Mouse (Mus musculus) embryonic facial prominence, embryonic 15.5 days (tissue): ENCODE measurements around the gene Pold1. TPM values are rescaled to one million over a fixed set of nuclear protein-coding genes. Genes with fewer than 3 reads are reported as not detected.

ENCODE experiments used
- ATAC-seq: fragments of 200-750 bp; cut with Nextera tagmentation; 2 replicates; pipeline ENCODE4 v1.8.0; 2017; ENCODE audit warnings: low read depth, moderate TSS enrichment; ENCODE audit not compliant: insufficient number of reproducible peaks, low FRiP score, low TSS enrichment
- H3K27ac ChIP-seq: fragments of 300-500 bp; sonication (generic); replicated peaks from 2 replicates; pipeline ENCODE4 v1.5.1; 2015; ENCODE audit warnings: mild to moderate bottlenecking, inconsistent platforms
- H3K27me3 ChIP-seq: fragments of 300-500 bp; sonication (generic); 2 replicates; pipeline ENCODE4 v1.6.1; 2015; ENCODE audit warnings: inconsistent platforms
- H3K36me3 ChIP-seq: fragments of 300-500 bp; sonication (generic); 2 replicates; pipeline ENCODE4 v1.6.1; 2015; ENCODE audit warnings: mild to moderate bottlenecking, inconsistent platforms
- H3K4me1 ChIP-seq: fragments of 300-500 bp; sonication (generic); 2 replicates; pipeline ENCODE4 v1.6.1; 2015; ENCODE audit warnings: inconsistent platforms
- H3K4me2 ChIP-seq: fragments of 300-500 bp; sonication (generic); replicated peaks from 2 replicates; pipeline ENCODE4 v1.6.1; 2015; ENCODE audit warnings: mild to moderate bottlenecking, inconsistent platforms
- H3K4me3 ChIP-seq: fragments of 300-500 bp; sonication (generic); replicated peaks from 2 replicates; pipeline ENCODE4 v1.5.1; 2015; ENCODE audit warnings: mild to moderate bottlenecking, inconsistent platforms
- H3K9ac ChIP-seq: fragments of 300-500 bp; sonication (generic); 2 replicates; pipeline ENCODE4 v1.6.1; 2015; ENCODE audit warnings: inconsistent platforms
- H3K9me3 ChIP-seq: fragments of 300-500 bp; sonication (generic); replicated peaks from 2 replicates; pipeline ENCODE4 v1.6.1; 2016; ENCODE audit warnings: inconsistent platforms
- WGBS: fragments of 180-500 bp; shearing (Covaris S2); methylation state at CpG from one replicate; pipeline ENCODE4 v1.1.7; 2015; 5-methylcytosine and 5-hydroxymethylcytosine counted together
- polyA plus RNA-seq: library from polyadenylated mRNA; unstranded; fragments of >200 nt; fragmentation: Nextera tagmentation; extraction: Ambion mirVana; gene quantifications from 2 replicates; pipeline ENCODE4 v1.2.1, GENCODE M21; 2015

Pold1 gene
- polyA plus RNA-seq, 1 experiment from 2014 or later, result 86.2 TPM

DNA sequence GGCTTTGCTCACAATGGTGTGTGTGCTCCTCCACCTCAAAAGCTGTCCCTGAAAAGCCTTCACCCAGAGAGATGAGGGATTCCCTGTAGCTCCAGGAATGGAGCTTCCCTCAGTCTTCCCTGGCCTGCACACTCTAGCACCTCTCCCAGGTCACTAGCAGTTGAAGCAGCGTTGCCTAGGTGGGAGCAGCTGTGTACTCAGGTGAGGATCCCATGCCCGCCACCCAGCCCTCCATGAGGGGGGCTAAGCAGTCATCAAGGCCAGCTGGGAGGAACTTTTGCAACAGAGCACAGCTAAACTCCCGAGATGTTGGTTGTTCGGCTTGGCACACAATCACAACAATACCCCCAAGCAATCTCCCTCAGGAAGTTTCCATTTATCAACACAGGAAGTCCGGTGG, 34.1 kb upstream of the Pold1 start:
- no peak overlapping the region for H3K27ac ChIP-seq
- H3K27me3 ChIP-seq, result peaks cover 31% of the 10 kb centered on the region
- WGBS, result 62% methylated on average over 5 of the region's 5 CpGs
- H3K9me3 ChIP-seq, result no peaks in the 10 kb centered on the region; the same call in 1 of the 2 replicates
- no peaks in the 10 kb centered on the region for H3K36me3 ChIP-seq
- peaks cover 12% of the 10 kb centered on the region; the same call in 1 of the 2 replicates for H3K4me1 ChIP-seq
- no peak for ATAC-seq
- H3K4me3 ChIP-seq, result no peak overlapping the region
- H3K9ac ChIP-seq, result no peak overlapping the region
- no peak overlapping the region for H3K4me2 ChIP-seq

DNA sequence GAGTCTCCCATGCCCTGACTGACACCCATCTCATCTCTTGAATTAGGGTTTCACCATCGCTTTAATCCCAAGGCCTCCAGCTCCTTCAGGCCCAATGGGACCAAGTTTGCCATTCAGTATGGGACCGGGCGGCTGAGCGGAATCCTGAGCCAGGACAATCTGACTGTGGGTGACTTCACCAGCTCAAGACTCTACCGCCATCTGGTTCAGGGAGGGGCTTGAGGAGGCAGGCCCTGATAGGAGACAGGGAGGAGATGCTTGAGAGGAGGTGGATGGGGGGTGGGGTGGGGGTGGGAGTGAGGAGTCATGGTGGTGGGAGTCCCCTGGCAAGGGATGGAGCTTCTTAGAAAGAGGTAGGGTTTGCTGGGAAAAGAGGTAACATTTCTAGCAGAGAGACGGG, 33.0 kb upstream of the Pold1 start:
- H3K9ac ChIP-seq, result no peak overlapping the region
- peaks cover 20% of the 10 kb centered on the region for H3K27me3 ChIP-seq
- H3K9me3 ChIP-seq, result no peaks in the 10 kb centered on the region; the same call in 1 of the 2 replicates
- no peak for ATAC-seq
- H3K4me2 ChIP-seq, result no peak overlapping the region
- H3K36me3 ChIP-seq, result no peaks in the 10 kb centered on the region
- 76% methylated on average over 6 of the region's 6 CpGs for WGBS
- H3K4me3 ChIP-seq, result no peak overlapping the region
- no peak overlapping the region for H3K27ac ChIP-seq
- H3K4me1 ChIP-seq, result peaks cover 5% of the 10 kb centered on the region; the same call in 1 of the 2 replicates

- WGBS, result 43% methylated on average over 5 of the region's 5 CpGs
- no peaks in the 10 kb centered on the region for H3K36me3 ChIP-seq
- ATAC-seq, result no peak
- H3K27me3 ChIP-seq, result no peaks in the 10 kb centered on the region
- H3K4me2 ChIP-seq, result no peak overlapping the region
- H3K4me3 ChIP-seq, result no peak overlapping the region
- no peaks in the 10 kb centered on the region for H3K4me1 ChIP-seq
- no peak overlapping the region for H3K27ac ChIP-seq
- H3K9ac ChIP-seq, result no peak overlapping the region
- H3K9me3 ChIP-seq, result no peaks in the 10 kb centered on the region; the same call in 1 of the 2 replicates
Measured at GRCm38 (mm10) chr7:44576333-44576844, 27.7 kb upstream of the Pold1 start.

GRCm38 (mm10) chr7:44572956-44573484, 24.4 kb upstream of the Pold1 start:
- no peak overlapping the region for H3K4me2 ChIP-seq
- no peak overlapping the region for H3K9ac ChIP-seq
- no peaks in the 10 kb centered on the region for H3K27me3 ChIP-seq
- H3K27ac ChIP-seq, result no peak overlapping the region
- no peak for ATAC-seq
- no peak overlapping the region for H3K4me3 ChIP-seq
- no peaks in the 10 kb centered on the region for H3K9me3 ChIP-seq
- no peaks in the 10 kb centered on the region for H3K4me1 ChIP-seq
- 68% methylated on average over 5 of the region's 5 CpGs for WGBS
- H3K36me3 ChIP-seq, result no peaks in the 10 kb centered on the region

DNA sequence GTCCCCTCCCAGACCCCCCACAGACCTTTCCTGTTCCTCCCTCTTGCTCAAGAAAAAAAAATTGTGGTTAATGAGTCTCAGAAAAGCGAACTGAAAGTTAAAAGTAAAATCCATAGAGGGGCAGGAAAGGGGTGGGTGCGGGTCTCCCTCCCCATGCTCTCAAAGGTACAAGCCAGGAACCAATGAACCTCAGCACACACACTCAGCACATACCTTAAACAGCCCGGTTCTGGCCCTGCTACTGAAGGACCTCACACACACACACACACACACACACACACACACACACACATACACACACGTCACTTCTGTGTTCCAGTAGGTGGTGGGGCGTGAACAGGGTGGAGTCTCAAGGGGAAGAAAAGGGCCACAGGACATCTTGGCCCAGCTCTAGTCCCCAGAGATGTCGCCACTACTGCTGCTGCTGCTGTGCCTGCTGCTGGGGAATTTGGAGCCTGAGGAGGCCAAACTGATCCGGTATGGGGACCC, 23.6 kb upstream of the Pold1 start, which contains the start of gene Napsa:
Gene Napsa (plus strand): TSS at position 168 of the 489 bp plus-strand sequence.
- H3K9me3 ChIP-seq, result no peaks in the 10 kb centered on the region
- H3K4me2 ChIP-seq, result no peak within 1 kb of the TSS
- H3K27ac ChIP-seq, result no peak within 1 kb of the TSS
- no peak for ATAC-seq
- H3K4me3 ChIP-seq, result no peak within 1 kb of the TSS
- no peaks in the 10 kb centered on the region for H3K27me3 ChIP-seq
- H3K9ac ChIP-seq, result no peak within 1 kb of the TSS
- no peaks in the 10 kb centered on the region for H3K36me3 ChIP-seq
- H3K4me1 ChIP-seq, result no peaks in the 10 kb centered on the region
- WGBS, result 38% methylated on average over 7 of the region's 7 CpGs

DNA sequence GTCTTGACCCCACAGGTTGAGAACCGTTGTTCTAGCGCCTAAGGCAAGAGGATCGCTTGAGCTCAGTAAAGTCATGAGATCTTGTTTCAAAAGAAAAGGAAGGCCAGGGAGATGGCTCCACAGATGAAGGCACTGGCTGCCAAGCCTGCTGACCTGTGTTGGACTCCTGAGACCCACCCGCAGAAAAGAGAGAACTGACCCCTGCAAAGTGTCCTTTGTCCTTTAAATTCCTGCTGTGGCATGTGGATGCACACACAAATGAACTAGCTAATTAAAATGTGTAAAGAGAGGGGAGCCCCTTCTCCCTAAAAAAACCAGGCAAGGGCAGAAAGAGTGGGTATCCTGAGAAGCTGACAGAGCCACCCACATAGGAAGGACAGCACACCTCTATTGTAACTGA, 23.2 kb upstream of the Pold1 start:
- H3K4me3 ChIP-seq, result no peak overlapping the region
- H3K4me2 ChIP-seq, result no peak overlapping the region
- no peaks in the 10 kb centered on the region for H3K4me1 ChIP-seq
- H3K27me3 ChIP-seq, result no peaks in the 10 kb centered on the region
- no peak for ATAC-seq
- H3K9ac ChIP-seq, result no peak overlapping the region
- no peak overlapping the region for H3K27ac ChIP-seq
- no peaks in the 10 kb centered on the region for H3K9me3 ChIP-seq
- WGBS, result 34% methylated on average over 4 of the region's 4 CpGs
- no peaks in the 10 kb centered on the region for H3K36me3 ChIP-seq

DNA sequence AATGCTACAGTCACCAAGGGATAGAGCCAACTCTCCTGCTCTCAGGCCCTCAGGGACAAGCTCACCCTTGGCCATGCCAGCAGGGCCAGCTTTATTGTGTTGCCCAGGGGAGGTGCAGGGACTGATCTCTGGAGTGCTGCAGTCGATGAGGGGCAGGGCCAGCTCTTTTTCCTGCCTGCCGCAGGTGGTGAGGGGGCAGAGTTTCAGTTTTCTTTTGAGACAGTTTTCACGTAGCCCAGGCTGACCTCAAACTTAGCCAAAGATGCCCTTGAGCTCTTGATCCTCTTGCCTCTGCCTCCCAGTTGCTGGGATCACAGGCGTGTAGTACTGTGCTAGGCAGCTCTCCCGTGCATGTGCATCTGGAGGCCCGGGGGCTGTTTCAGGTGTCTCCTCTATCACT, 22.3 kb upstream of the Pold1 start:
- ATAC-seq, result no peak; the same call in 1 of the 2 replicates
- WGBS, result 77% methylated on average over 6 of the region's 6 CpGs
- Histone ChIP-seq H3K27me3 (no peaks in the 10 kb centered on the region), H3K27ac (no peak overlapping the region), H3K4me1 (no peaks in the 10 kb centered on the region), H3K9me3 (no peaks in the 10 kb centered on the region), H3K4me3 (no peak overlapping the region), H3K9ac (no peak overlapping the region), H3K4me2 (no peak overlapping the region), H3K36me3 (no peaks in the 10 kb centered on the region)

- Histone ChIP-seq H3K27ac (no peak overlapping the region), H3K36me3 (no peaks in the 10 kb centered on the region), H3K9me3 (no peaks in the 10 kb centered on the region), H3K4me1 (no peaks in the 10 kb centered on the region), H3K4me3 (no peak overlapping the region), H3K4me2 (no peak overlapping the region), H3K27me3 (no peaks in the 10 kb centered on the region; the same call in 1 of the 2 replicates), H3K9ac (no peak overlapping the region)
- no peak for ATAC-seq
- 69% methylated on average over 9 of the region's 9 CpGs for WGBS
Measured at GRCm38 (mm10) chr7:44568803-44569202, 20.2 kb upstream of the Pold1 start.

DNA sequence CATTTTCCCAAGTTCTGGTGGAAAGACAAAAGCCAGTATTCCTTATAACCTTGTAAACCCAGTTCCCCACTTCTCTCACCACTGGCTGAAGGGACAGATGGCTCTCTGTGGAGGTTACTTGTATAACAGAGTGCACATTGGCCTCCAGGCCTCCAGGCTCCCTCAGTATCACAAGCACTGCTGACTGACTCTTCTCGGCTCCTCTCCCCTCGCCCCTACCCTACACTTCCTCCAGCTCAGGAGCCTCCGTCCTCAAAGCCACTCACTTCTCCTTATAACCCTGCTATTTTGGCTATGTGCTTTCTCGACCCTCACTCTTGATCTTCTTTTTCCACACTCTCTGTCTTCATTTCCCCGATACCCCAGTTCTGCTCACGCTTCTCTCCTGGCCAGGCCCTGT, 16.8 kb upstream of the Pold1 start:
- Histone ChIP-seq H3K27ac (no peak overlapping the region), H3K27me3 (no peaks in the 10 kb centered on the region; the same call in 1 of the 2 replicates), H3K4me3 (no peak overlapping the region), H3K4me1 (no peaks in the 10 kb centered on the region), H3K36me3 (no peaks in the 10 kb centered on the region), H3K9ac (no peak overlapping the region), H3K4me2 (no peak overlapping the region), H3K9me3 (no peaks in the 10 kb centered on the region)
- WGBS, result 67% methylated on average over 6 of the region's 6 CpGs
- ATAC-seq, result no peak

- no peaks in the 10 kb centered on the region; the same call in 1 of the 2 replicates for H3K27me3 ChIP-seq
- no peaks in the 10 kb centered on the region for H3K36me3 ChIP-seq
- no peak overlapping the region for H3K4me3 ChIP-seq
- WGBS, result 78% methylated on average over 10 of the region's 10 CpGs
- ATAC-seq, result no peak
- no peak overlapping the region for H3K27ac ChIP-seq
- H3K4me2 ChIP-seq, result no peak overlapping the region
- no peaks in the 10 kb centered on the region for H3K4me1 ChIP-seq
- no peak overlapping the region for H3K9ac ChIP-seq
- no peaks in the 10 kb centered on the region for H3K9me3 ChIP-seq
Measured at GRCm38 (mm10) chr7:44564486-44564885, 15.8 kb upstream of the Pold1 start.

- Histone ChIP-seq H3K4me1 (no peaks in the 10 kb centered on the region), H3K36me3 (no peaks in the 10 kb centered on the region), H3K27me3 (no peaks in the 10 kb centered on the region; the same call in 1 of the 2 replicates), H3K9ac (no peak overlapping the region), H3K27ac (no peak overlapping the region), H3K4me3 (no peak overlapping the region), H3K4me2 (no peak overlapping the region), H3K9me3 (no peaks in the 10 kb centered on the region)
- 42% methylated on average over 8 of the region's 8 CpGs for WGBS
- ATAC-seq, result no peak
Measured at GRCm38 (mm10) chr7:44563284-44563683, 14.6 kb upstream of the Pold1 start.
